Mouse (Mus musculus): Measurements from ENCODE around the gene Mapk12.

GRCm38 (mm10) chr15:89147456-89147855 lies 7.0 kb upstream of the Mapk12 start:
- no peak for TF ChIP-seq TAL1 (IDR thresholded peaks at IDR 0.05; ENCODE audit: low read length)
- no peak for TF ChIP-seq CTCF (IDR thresholded peaks at IDR 0.05 in 2 of 3, conservative IDR thresholded peaks at IDR 0.05 in 1 of 3; ENCODE audit: control insufficient read depth in 1 of 3, insufficient read depth in 1 of 3, low read depth in 2 of 3, low read length in 3 of 3, poor library complexity in 1 of 3, severe bottlenecking in 1 of 3)

All from MEL (cell line).